Mouse (Mus musculus) megakaryocyte, embryonic 14.5 days (primary cell): ENCODE measurements at regions not wholly inside any gene's neighbourhood (a gene's known extent, or its start where the extent isn't known, plus 50 kb on each side); places are given as distances from the start of the nearest gene placed in this dataset.

Source experiments
- H3K27me3 ChIP-seq: replicated peaks from 2 replicates; pipeline ENCODE3; 2012; ENCODE audit warnings: inconsistent platforms
- H3K36me3 ChIP-seq: replicated peaks from 2 replicates; pipeline ENCODE3; 2012; ENCODE audit warnings: low read length, inconsistent platforms, mixed read lengths
- H3K4me1 ChIP-seq: 2 replicates; pipeline ENCODE4 v1.6.1; 2012; ENCODE audit warnings: inconsistent platforms
- H3K4me3 ChIP-seq: replicated peaks from 2 replicates; pipeline ENCODE3; 2012; ENCODE audit warnings: moderate library complexity, mild to moderate bottlenecking, inconsistent platforms
- H3K9me3 ChIP-seq: 2 replicates; pipeline ENCODE4 v1.6.1; 2012; ENCODE audit warnings: inconsistent platforms
- FLI1 ChIP-seq: IDR thresholded peaks from 2 replicates; pipeline ENCODE4 v1.6.1; 2012; ENCODE audit warnings: low read length, inconsistent platforms, mixed read lengths
- GATA1 ChIP-seq: IDR thresholded peaks from 3 replicates; pipeline ENCODE4 v1.6.1; 2012; ENCODE audit warnings: mixed read lengths, low read length, inconsistent platforms, borderline replicate concordance

- Histone ChIP-seq H3K9me3 (no peaks in the 10 kb centered on the region; the same call in 1 of the 2 replicates), H3K27me3 (peaks cover 8% of the 10 kb centered on the region)
Observed at GRCm38 (mm10) chr2:78011051-78011800, 65.1 kb upstream of the Cwc22 start.

GRCm38 (mm10) chr2:78010066-78010690, 64.0 kb upstream of the Cwc22 start:
- H3K9me3 ChIP-seq: no peaks in the 10 kb centered on the region; the same call in 1 of the 2 replicates
- no peak overlapping the region for H3K4me3 ChIP-seq
- H3K36me3 ChIP-seq: no peaks in the 10 kb centered on the region
- peaks cover 11% of the 10 kb centered on the region for H3K27me3 ChIP-seq
- no peak for TF ChIP-seq GATA1
- peaks cover 6% of the 10 kb centered on the region for H3K4me1 ChIP-seq

More at GRCm38 (mm10) chr2:78011051-78011800, 65.1 kb upstream of the Cwc22 start:
- no peak overlapping the region for H3K4me3 ChIP-seq
- TF ChIP-seq GATA1 (no peak), FLI1 (no peak)
- H3K36me3 ChIP-seq: no peaks in the 10 kb centered on the region
- no peaks in the 10 kb centered on the region for H3K4me1 ChIP-seq

GRCm38 (mm10) chr2:78008094-78008493, 61.9 kb upstream of the Cwc22 start:
- Histone ChIP-seq H3K27me3 (peaks cover 11% of the 10 kb centered on the region), H3K4me1 (peaks cover 10% of the 10 kb centered on the region), H3K36me3 (no peaks in the 10 kb centered on the region), H3K4me3 (peak overlapping the region; percentile 0), H3K9me3 (no peaks in the 10 kb centered on the region; the same call in 1 of the 2 replicates)
- TF ChIP-seq GATA1: peak; percentile 55; the same call in 2 of the 3 replicates
- peak; percentile 73; the same call in 1 of the 2 replicates for TF ChIP-seq FLI1

- Histone ChIP-seq H3K4me3 (peak overlapping the region; percentile 0), H3K27me3 (peaks cover 11% of the 10 kb centered on the region), H3K9me3 (no peaks in the 10 kb centered on the region; the same call in 1 of the 2 replicates), H3K36me3 (no peaks in the 10 kb centered on the region), H3K4me1 (peaks cover 10% of the 10 kb centered on the region)
- no peak for TF ChIP-seq GATA1
- peak; percentile 36 for TF ChIP-seq FLI1
Observed at GRCm38 (mm10) chr2:78005402-78006021, 59.3 kb upstream of the Cwc22 start.

GRCm38 (mm10) chr2:78004426-78004825, 58.3 kb upstream of the Cwc22 start:
- peaks cover 9% of the 10 kb centered on the region for H3K27me3 ChIP-seq
- H3K36me3 ChIP-seq: no peaks in the 10 kb centered on the region
- H3K4me1 ChIP-seq: peaks cover 10% of the 10 kb centered on the region
- H3K9me3 ChIP-seq: no peaks in the 10 kb centered on the region; the same call in 1 of the 2 replicates
- TF ChIP-seq GATA1 (no peak), FLI1 (no peak)
- no peak overlapping the region for H3K4me3 ChIP-seq
